Mouse (Mus musculus): ENCODE data around the gene 9530077C05Rik. TPM values are rescaled to one million over a fixed set of nuclear protein-coding genes. Genes with fewer than 3 reads are reported as not detected.

The 9530077C05Rik gene
- polyA plus RNA-seq, 1 experiment from 2014 or later: 5.8 TPM

GRCm38 (mm10) chr9:22455041-22455440 lies 43.7 kb downstream of the 9530077C05Rik start:
- Histone ChIP-seq H3K4me2 (replicated peaks; ENCODE audit: low read depth, low read length) (no peak overlapping the region), H3K27ac (ENCODE audit: low read depth, low read length) (no peak overlapping the region), H3K9ac (ENCODE audit: low read depth, low read length) (no peak overlapping the region), H3K4me1 (ENCODE audit: control insufficient read depth, insufficient read depth, low read length) (no peaks in the 10 kb centered on the region), H3K36me3 (ENCODE audit: control insufficient read depth, insufficient read depth, low read length) (peaks cover 73% of the 10 kb centered on the region), H3K9me3 (ENCODE audit: control insufficient read depth, low read length) (no peaks in the 10 kb centered on the region), H3K27me3 (ENCODE audit: control insufficient read depth, insufficient read depth, low read length) (no peaks in the 10 kb centered on the region), H3K4me3 (ENCODE audit: low read length) (no peak overlapping the region)
- no peak for ATAC-seq (ENCODE audit: low FRiP score, low TSS enrichment)

- peaks cover 60% of the 10 kb centered on the region for H3K36me3 ChIP-seq (ENCODE audit: control insufficient read depth, insufficient read depth, low read length)
- no peak for ATAC-seq (ENCODE audit: low FRiP score, low TSS enrichment)
- H3K27ac ChIP-seq (ENCODE audit: low read depth, low read length): no peak overlapping the region
- H3K4me2 ChIP-seq (replicated peaks; ENCODE audit: low read depth, low read length): no peak overlapping the region
- H3K4me3 ChIP-seq (ENCODE audit: low read length): no peak overlapping the region
- H3K9ac ChIP-seq (ENCODE audit: low read depth, low read length): no peak overlapping the region
- H3K9me3 ChIP-seq (ENCODE audit: control insufficient read depth, low read length): no peaks in the 10 kb centered on the region
- no peaks in the 10 kb centered on the region for H3K4me1 ChIP-seq (ENCODE audit: control insufficient read depth, insufficient read depth, low read length)
- WGBS: 85% methylated on average over 11 of the region's 11 CpGs
- no peaks in the 10 kb centered on the region for H3K27me3 ChIP-seq (ENCODE audit: control insufficient read depth, insufficient read depth, low read length)
These were observed 46.0 kb downstream of the 9530077C05Rik start for GRCm38 (mm10) chr9:22457142-22457835.

DNA sequence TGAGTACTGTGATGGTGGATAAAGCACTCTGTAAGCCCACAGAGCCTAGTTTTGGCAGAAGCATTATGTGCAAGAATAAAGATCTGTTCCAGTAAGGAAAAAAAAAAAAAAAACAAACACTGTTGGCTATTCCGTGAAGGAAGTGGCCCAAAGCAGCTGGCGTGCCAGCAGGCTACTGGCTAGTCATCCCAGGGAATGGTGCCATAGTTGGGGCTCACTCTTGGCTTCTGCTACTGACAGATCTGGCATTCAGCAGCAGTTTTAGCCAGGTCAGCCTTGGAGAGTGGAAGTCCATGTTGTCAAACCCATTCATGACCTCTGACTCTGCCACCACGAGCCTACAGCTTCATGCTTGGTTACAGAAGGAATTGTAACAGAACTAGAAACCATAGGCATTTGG lies 50.6 kb downstream of the 9530077C05Rik start:
- H3K4me1 ChIP-seq (ENCODE audit: control insufficient read depth, insufficient read depth, low read length): no peaks in the 10 kb centered on the region
- no peaks in the 10 kb centered on the region for H3K27me3 ChIP-seq (ENCODE audit: control insufficient read depth, insufficient read depth, low read length)
- no peak overlapping the region for H3K27ac ChIP-seq (ENCODE audit: low read depth, low read length)
- ATAC-seq (ENCODE audit: low FRiP score, low TSS enrichment): no peak
- whole genome bisulfite sequencing: 94% methylated on average over 3 of the region's 3 CpGs
- no peaks in the 10 kb centered on the region for H3K9me3 ChIP-seq (ENCODE audit: control insufficient read depth, low read length)
- peaks cover 24% of the 10 kb centered on the region for H3K36me3 ChIP-seq (ENCODE audit: control insufficient read depth, insufficient read depth, low read length)
- no peak overlapping the region for H3K9ac ChIP-seq (ENCODE audit: low read depth, low read length)
- no peak overlapping the region for H3K4me2 ChIP-seq (replicated peaks; ENCODE audit: low read depth, low read length)
- no peak overlapping the region for H3K4me3 ChIP-seq (ENCODE audit: low read length)

DNA sequence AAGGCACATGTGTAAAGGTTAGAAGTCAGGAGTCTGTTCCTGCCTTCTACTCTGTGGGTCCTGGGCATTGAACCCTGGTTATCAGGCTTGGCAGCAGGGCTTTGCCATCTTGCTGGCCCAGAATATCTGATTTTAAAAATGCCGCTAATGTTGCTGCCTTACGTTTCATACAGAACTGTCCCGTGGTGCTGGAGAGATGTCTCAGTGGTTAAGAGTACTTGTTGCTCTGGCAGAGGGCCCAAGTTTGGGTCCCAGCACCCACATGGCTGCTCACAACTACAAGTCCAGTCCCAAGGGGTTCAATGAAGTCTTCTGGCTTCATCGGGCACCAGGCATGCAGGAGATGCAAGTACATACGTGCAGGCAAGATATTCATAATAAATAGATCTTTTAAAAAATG lies 54.9 kb downstream of the 9530077C05Rik start:
- H3K36me3 ChIP-seq (ENCODE audit: control insufficient read depth, insufficient read depth, low read length): peaks cover 10% of the 10 kb centered on the region
- no peak for ATAC-seq (ENCODE audit: low FRiP score, low TSS enrichment)
- no peak overlapping the region for H3K9ac ChIP-seq (ENCODE audit: low read depth, low read length)
- no peaks in the 10 kb centered on the region for H3K4me1 ChIP-seq (ENCODE audit: control insufficient read depth, insufficient read depth, low read length)
- 92% methylated on average over 5 of the region's 5 CpGs for WGBS
- H3K27ac ChIP-seq (ENCODE audit: low read depth, low read length): no peak overlapping the region
- no peak overlapping the region for H3K4me2 ChIP-seq (replicated peaks; ENCODE audit: low read depth, low read length)
- H3K9me3 ChIP-seq (ENCODE audit: control insufficient read depth, low read length): no peaks in the 10 kb centered on the region
- no peaks in the 10 kb centered on the region for H3K27me3 ChIP-seq (ENCODE audit: control insufficient read depth, insufficient read depth, low read length)
- no peak overlapping the region for H3K4me3 ChIP-seq (ENCODE audit: low read length)

DNA sequence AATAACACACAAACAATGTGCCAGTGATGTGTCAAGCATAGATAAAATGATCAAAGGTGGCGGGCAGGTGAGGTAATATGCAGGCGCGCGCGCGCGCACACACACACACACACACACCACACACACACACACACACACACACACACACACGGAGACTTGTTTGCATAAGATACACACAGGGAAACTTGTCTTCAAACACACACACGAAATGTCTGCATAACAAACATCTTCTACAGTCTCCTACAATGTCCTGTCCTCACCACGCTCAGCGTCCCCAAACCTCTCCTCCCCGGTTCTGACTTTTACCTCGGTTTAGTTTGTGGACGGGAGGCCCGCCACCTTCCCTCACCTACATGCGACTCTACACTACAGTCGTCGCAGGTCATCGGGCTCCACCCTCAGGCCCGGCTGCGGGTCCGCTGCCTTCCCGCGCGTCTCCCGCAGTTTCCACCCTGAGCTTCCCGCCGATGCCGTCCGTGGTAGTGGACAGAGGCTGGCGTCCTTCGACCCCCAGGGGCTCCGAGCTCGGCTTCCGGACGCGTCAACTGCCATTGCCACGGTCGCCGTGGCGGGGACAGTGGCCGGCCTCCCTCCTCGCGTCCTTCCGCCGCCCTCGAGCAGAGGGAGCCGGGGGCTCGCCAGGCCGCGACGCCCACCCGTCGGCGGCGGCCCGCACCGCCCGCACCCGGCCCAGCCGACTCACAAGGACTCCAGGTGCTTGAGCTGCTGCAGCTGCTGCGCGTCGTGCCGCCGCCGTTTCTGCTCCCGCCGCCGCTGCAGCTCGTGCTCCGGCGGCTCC lies 56.3 kb downstream of the 9530077C05Rik start:
- Histone ChIP-seq H3K27ac (ENCODE audit: low read depth, low read length) (peak overlapping the region; percentile 84), H3K4me1 (ENCODE audit: control insufficient read depth, insufficient read depth, low read length) (no peaks in the 10 kb centered on the region), H3K9me3 (ENCODE audit: control insufficient read depth, low read length) (no peaks in the 10 kb centered on the region), H3K4me3 (ENCODE audit: low read length) (peak overlapping the region; percentile 92), H3K36me3 (ENCODE audit: control insufficient read depth, insufficient read depth, low read length) (peaks cover 6% of the 10 kb centered on the region), H3K27me3 (ENCODE audit: control insufficient read depth, insufficient read depth, low read length) (no peaks in the 10 kb centered on the region), H3K4me2 (replicated peaks; ENCODE audit: low read depth, low read length) (peak overlapping the region; percentile 72), H3K9ac (ENCODE audit: low read depth, low read length) (peak overlapping the region; percentile 88)
- 1% methylated on average over 68 of the region's 73 CpGs for WGBS
- ATAC-seq (ENCODE audit: low FRiP score, low TSS enrichment): peak; percentile 77

DNA sequence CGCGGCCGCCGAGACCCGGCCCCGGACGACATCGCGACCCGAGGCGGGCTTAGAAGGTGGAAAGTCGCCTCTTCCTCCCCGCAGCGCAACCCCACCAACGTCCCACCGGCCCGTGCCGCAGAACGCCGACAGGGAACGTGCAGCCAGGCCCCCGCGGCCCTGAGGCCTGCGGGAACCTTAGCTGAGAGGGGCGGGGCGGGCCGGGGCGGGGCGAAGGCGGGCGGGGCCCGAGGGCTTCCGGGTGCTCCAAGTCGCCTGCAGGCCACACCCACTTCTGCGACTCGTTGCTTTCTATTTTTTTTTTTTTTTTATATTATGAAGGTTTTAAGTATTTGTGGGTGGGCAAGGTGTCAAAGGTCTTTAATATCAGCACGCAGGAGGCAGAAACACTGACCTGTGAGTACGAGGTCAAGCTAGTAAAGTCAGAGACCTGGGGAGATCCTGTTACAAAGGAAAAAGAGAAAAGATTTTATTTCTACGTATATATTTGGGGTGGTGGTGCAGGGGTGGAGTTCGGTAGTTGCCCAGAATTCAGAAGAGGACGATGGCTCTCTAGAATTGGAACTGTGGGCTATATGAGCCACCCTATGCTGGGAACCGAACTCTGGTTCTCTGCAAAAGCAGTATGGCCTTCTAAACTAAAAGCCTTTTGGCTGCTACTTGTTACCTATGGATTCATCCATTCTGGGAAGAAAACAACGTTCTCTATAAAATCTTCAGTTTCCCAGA lies 57.0 kb downstream of the 9530077C05Rik start:
- WGBS: 5% methylated on average over 34 of the region's 43 CpGs
- Histone ChIP-seq H3K4me1 (ENCODE audit: control insufficient read depth, insufficient read depth, low read length) (no peaks in the 10 kb centered on the region), H3K4me2 (replicated peaks; ENCODE audit: low read depth, low read length) (peak overlapping the region; percentile 72), H3K27me3 (ENCODE audit: control insufficient read depth, insufficient read depth, low read length) (no peaks in the 10 kb centered on the region), H3K9ac (ENCODE audit: low read depth, low read length) (peak overlapping the region; percentile 88), H3K9me3 (ENCODE audit: control insufficient read depth, low read length) (no peaks in the 10 kb centered on the region), H3K27ac (ENCODE audit: low read depth, low read length) (peak overlapping the region; percentile 84), H3K36me3 (ENCODE audit: control insufficient read depth, insufficient read depth, low read length) (peaks cover 6% of the 10 kb centered on the region), H3K4me3 (ENCODE audit: low read length) (peak overlapping the region; percentile 92)
- peak; percentile 92 for ATAC-seq (ENCODE audit: low FRiP score, low TSS enrichment)

DNA sequence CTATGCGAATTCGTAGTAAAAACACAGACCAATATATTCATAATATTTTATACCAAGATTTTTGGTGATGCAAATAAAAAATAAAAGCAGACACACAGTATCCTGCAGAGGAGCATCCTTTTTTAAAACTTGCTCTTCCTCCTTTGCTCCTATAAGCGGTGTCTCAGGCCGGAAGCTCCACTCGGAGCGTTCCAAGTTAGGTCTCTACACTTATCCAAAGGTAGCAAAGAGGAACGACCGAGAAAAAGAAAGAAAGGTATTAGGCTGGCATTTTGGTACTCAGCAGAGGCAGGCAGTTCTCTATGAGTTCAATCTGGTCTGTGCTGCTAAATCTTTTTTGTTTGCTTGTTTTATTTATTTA lies 57.6 kb downstream of the 9530077C05Rik start:
- H3K27ac ChIP-seq (ENCODE audit: low read depth, low read length): no peak overlapping the region
- H3K4me1 ChIP-seq (ENCODE audit: control insufficient read depth, insufficient read depth, low read length): no peaks in the 10 kb centered on the region
- peaks cover 6% of the 10 kb centered on the region for H3K36me3 ChIP-seq (ENCODE audit: control insufficient read depth, insufficient read depth, low read length)
- H3K27me3 ChIP-seq (ENCODE audit: control insufficient read depth, insufficient read depth, low read length): no peaks in the 10 kb centered on the region
- no peak for ATAC-seq (ENCODE audit: low FRiP score, low TSS enrichment)
- 82% methylated on average over 8 of the region's 8 CpGs for WGBS
- no peak overlapping the region for H3K4me3 ChIP-seq (ENCODE audit: low read length)
- H3K9ac ChIP-seq (ENCODE audit: low read depth, low read length): no peak overlapping the region; the same call in 1 of the 2 replicates
- no peaks in the 10 kb centered on the region for H3K9me3 ChIP-seq (ENCODE audit: control insufficient read depth, low read length)
- H3K4me2 ChIP-seq (replicated peaks; ENCODE audit: low read depth, low read length): no peak overlapping the region

DNA sequence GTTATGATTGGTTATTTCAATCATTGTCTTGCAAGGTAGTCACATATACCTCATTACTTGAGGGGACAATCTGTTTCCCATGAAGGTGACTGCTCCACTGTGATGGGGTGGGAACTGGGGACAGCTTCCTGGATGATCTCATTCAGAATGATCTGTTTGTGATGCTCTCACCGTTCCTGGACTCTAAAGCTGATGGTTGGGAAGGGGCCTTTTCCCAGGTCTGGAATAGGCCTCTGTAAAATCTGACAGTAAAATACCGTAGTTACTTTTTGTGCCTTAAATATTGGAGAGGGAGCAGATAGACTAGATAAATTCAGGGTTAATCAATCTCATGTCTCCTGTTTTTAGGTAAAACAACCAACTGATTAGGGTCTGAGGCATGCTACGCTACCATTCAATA lies 58.3 kb downstream of the 9530077C05Rik start, which contains the start of gene Rp9:
Gene Rp9 (minus strand): TSS at position 101 of the 400 bp plus-strand sequence.
- Histone ChIP-seq H3K27me3 (ENCODE audit: control insufficient read depth, insufficient read depth, low read length) (no peaks in the 10 kb centered on the region), H3K4me2 (replicated peaks; ENCODE audit: low read depth, low read length) (peak within 1 kb of the TSS; percentile 72), H3K4me1 (ENCODE audit: control insufficient read depth, insufficient read depth, low read length) (no peaks in the 10 kb centered on the region), H3K27ac (ENCODE audit: low read depth, low read length) (no peak within 1 kb of the TSS), H3K9ac (ENCODE audit: low read depth, low read length) (peak within 1 kb of the TSS; percentile 88; the same call in 1 of the 2 replicates), H3K4me3 (ENCODE audit: low read length) (peak within 1 kb of the TSS; percentile 92; the same call in 1 of the 2 replicates), H3K9me3 (ENCODE audit: control insufficient read depth, low read length) (no peaks in the 10 kb centered on the region), H3K36me3 (ENCODE audit: control insufficient read depth, insufficient read depth, low read length) (peaks cover 6% of the 10 kb centered on the region)
- 86% methylated on average over 3 of the region's 3 CpGs for WGBS
- no peak for ATAC-seq (ENCODE audit: low FRiP score, low TSS enrichment)

Data from kidney, embryonic 14.5 days (tissue).